Mouse (Mus musculus) small intestine, adult 2 months (tissue): ENCODE measurements at regions not wholly inside any gene's neighbourhood (a gene's known extent, or its start where the extent isn't known, plus 50 kb on each side); places are given as distances from the start of the nearest gene placed in this dataset.

Experiments
- H3K27ac ChIP-seq: fragments of 200-500 bp; 2 replicates; pipeline ENCODE4 v1.5.1; 2012; ENCODE audit warnings: low read depth, low read length, control low read depth, inconsistent platforms; ENCODE audit not compliant: insufficient read depth
- H3K27me3 ChIP-seq: fragments of 200-500 bp; 2 replicates; pipeline ENCODE4 v1.6.1; 2012; ENCODE audit warnings: mild to moderate bottlenecking, moderate library complexity, low read length, inconsistent platforms; ENCODE audit not compliant: control insufficient read depth, insufficient read depth
- H3K36me3 ChIP-seq: fragments of 200-500 bp; 2 replicates; pipeline ENCODE4 v1.6.1; 2012; ENCODE audit warnings: mild to moderate bottlenecking, low read length, control low read depth, inconsistent platforms; ENCODE audit not compliant: control insufficient read depth, insufficient read depth
- H3K4me1 ChIP-seq: fragments of 200-500 bp; 2 replicates; pipeline ENCODE4 v1.6.1; 2012; ENCODE audit warnings: low read length, inconsistent platforms, mixed read lengths; ENCODE audit not compliant: control insufficient read depth, insufficient read depth, insufficient read length
- H3K4me3 ChIP-seq: fragments of 200-500 bp; 2 replicates; pipeline ENCODE4 v1.5.1; 2012; ENCODE audit warnings: low read depth, mild to moderate bottlenecking, control low read depth, inconsistent platforms, low read length, moderate library complexity
- CTCF ChIP-seq: fragments of 200-500 bp; IDR thresholded peaks from 2 replicates; pipeline ENCODE4 v1.5.1; 2012; ENCODE audit warnings: low read depth, mild to moderate bottlenecking, control low read depth, inconsistent platforms, low read length, moderate library complexity, mixed read lengths; ENCODE audit not compliant: insufficient replicate concordance, insufficient read length; ENCODE audit errors: extremely low read depth
- POLR2A ChIP-seq: fragments of 200-500 bp; IDR thresholded peaks from 2 replicates; pipeline ENCODE4 v1.6.1; 2012; ENCODE audit warnings: low read depth, mild to moderate bottlenecking, control low read depth, inconsistent platforms, low read length, moderate library complexity
- WGBS: fragments of 180-500 bp; shearing (Covaris S2); methylation state at CpG from one replicate; pipeline ENCODE4 v1.1.7; 2018; 5-methylcytosine and 5-hydroxymethylcytosine counted together

DNA sequence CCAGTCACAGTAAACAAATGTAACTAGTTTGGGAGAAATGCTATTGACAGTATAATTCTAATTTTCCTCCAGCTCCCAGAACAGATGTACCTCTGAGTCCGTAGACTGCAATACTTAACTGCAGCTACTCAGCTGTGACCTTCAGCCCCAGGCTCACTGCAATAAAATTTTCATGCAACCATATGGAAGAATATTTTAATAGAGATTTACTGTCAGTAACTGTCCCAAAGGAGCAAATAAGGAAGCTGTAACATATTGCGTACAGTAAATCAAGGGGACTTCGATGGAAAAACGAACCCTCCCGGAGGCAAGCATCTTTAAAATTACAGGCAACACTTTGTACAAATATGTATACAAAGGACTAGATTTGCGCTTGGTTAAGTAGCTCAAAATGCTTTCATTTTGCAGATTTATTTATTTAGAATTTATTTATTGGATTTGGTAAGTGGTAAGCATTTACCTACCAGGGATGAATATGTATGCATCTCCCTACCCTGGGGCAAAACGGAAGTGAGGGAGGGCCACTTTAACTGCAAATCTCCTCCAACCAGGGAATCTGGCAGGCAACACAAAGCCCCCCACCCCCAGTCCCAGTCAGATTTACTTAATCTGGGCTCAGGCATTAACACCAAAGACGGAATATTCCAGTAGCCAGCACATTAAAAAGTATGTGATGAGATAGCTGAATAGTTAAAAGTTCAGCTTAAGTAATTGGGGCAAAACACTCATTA lies 141.7 kb downstream of the Etaa1 start:
- no peak for TF ChIP-seq POLR2A
- H3K4me3 ChIP-seq, result no peak overlapping the region
- no peaks in the 10 kb centered on the region for H3K27me3 ChIP-seq
- no peaks in the 10 kb centered on the region for H3K4me1 ChIP-seq
- H3K36me3 ChIP-seq, result no peaks in the 10 kb centered on the region
- 71% methylated on average over 8 of the region's 8 CpGs for WGBS
- H3K27ac ChIP-seq, result no peak overlapping the region

DNA sequence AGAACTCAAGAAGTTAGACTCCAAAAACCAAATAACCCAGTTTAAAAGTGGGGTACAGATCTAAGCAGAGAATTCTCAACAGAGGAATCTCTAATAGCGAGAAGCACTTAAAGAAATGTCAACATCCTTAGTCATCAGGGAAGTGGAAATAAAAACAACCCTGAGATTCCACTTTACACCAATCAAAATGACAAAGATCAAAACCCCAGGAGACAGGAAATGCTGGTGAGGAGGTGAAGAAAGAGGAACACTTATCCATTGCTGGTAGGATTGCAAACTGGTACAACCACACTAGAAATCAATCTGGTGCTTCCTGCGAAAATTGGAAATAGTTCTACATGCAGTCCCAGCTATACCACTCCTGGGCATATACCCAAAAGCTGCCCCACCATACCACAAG lies 111.0 kb downstream of the Etaa1 start:
- WGBS, result 64% methylated on average over 2 of the region's 2 CpGs
- no peaks in the 10 kb centered on the region for H3K27me3 ChIP-seq
- no peak overlapping the region for H3K27ac ChIP-seq
- no peak for TF ChIP-seq POLR2A
- no peaks in the 10 kb centered on the region for H3K4me1 ChIP-seq
- no peak overlapping the region for H3K4me3 ChIP-seq
- no peaks in the 10 kb centered on the region for H3K36me3 ChIP-seq

DNA sequence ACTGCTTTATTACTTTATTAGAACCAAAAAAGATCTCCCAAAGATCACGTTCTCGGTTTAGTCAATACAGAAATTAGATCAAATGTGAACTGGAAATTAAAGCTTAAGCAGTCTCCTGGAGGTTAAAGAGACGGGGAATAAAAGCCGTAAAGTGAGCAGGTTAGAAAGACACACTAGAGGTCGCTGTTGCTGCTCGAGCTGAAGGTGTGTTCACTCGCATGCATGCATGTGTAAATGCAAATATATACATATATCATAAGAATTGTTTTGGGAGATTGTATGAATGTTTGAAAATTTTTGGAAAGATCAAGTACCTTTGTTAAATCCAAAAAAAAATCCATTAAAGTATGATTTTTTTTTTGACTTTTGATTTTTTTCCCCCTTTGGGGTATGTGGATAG lies 101.3 kb downstream of the Etaa1 start:
- Histone ChIP-seq H3K36me3 (no peaks in the 10 kb centered on the region), H3K27me3 (no peaks in the 10 kb centered on the region), H3K4me3 (no peak overlapping the region), H3K27ac (no peak overlapping the region), H3K4me1 (no peaks in the 10 kb centered on the region)
- TF ChIP-seq POLR2A, result no peak
- no peak for TF ChIP-seq CTCF
- 45% methylated on average over 7 of the region's 7 CpGs for WGBS

DNA sequence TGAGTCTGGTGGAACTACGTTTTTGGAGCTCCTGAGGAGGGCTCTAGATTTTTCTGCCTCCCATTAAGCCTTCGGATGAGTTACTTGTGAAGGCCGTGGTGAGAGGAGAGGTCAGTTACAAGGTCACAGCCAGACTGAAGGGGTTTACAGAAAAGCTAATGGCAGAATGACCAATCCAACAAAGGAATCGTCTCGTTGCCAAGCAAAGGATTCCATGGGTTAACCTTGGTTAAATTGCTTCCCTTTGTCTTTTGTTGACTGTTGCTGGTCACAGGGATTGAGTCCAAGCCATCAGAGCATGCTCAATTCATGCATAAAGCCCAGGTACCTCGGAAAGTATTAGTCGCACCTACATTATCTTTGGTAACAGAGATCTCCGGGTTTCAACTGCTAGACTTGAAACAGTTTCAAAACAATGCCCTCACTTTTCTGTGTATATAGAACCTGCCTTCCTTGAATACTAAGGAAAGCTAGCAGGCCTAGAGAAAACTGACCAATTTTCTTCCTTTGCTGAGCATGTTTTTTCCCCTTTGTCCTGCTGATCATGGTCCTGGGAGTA lies 100.3 kb downstream of the Etaa1 start:
- Histone ChIP-seq H3K36me3 (no peaks in the 10 kb centered on the region), H3K4me3 (no peak overlapping the region), H3K4me1 (no peaks in the 10 kb centered on the region), H3K27me3 (no peaks in the 10 kb centered on the region), H3K27ac (no peak overlapping the region)
- WGBS, result 79% methylated on average over 8 of the region's 8 CpGs
- TF ChIP-seq CTCF (no peak), POLR2A (no peak)

DNA sequence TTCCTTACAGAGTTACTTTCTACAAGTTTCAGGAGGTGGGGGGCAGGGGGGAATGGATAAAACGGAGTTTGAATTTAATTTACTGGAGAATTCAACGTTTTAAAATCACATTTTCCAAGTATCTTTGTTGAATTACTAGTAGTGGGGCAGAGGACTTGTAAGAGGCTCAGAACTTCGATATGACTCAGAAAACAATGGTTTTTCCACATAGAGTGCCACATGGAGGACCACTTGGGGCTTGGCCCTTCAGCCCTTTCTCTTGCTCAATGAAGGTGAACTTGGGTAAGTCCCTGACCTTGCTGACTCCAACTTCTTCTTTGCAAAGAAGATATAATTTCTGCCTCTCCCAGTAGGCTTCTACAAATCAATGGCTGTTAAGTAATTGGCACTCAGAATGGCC lies 99.8 kb downstream of the Etaa1 start:
- Histone ChIP-seq H3K27ac (no peak overlapping the region), H3K4me1 (no peaks in the 10 kb centered on the region), H3K4me3 (no peak overlapping the region), H3K27me3 (no peaks in the 10 kb centered on the region), H3K36me3 (no peaks in the 10 kb centered on the region)
- TF ChIP-seq CTCF (no peak), POLR2A (no peak)
- WGBS, result 60% methylated on average over 3 of the region's 3 CpGs

DNA sequence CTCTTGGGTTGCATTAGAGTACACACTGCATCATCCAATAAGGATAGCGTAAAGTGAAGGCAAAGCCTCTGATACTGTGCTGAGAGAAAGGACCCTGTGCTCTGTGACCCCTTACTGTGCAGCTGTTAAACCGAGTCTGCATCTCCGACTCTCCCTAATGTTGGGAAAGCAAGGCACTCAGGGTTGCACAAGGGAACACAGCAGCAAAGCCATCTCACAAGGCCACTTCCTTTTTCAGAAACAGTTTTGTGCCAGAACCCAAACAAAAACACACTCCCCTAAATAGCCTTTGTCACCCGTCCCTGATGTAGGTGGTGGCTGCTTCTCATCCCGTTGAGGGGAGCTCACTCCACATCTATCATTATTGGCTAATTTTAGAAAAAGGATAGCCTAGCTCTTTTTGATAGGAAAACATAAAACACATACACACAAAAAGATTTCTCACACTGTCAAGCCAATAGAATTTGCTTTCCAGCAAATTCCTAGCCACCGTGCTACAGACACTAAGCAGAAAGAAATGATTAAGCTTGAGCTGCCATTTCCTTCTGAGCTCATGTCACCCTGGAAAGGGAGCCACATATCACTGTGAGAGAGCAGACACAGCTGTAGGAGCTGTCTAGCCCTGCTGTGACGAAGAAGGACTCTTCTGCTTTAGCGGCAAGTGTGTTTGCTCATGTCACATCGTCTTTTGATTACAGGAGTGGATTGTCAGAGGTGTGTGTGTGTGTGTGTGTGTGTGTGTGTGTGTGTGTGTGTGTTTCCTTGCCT lies 94.1 kb downstream of the Etaa1 start:
- Histone ChIP-seq H3K36me3 (no peaks in the 10 kb centered on the region), H3K4me1 (no peaks in the 10 kb centered on the region), H3K27me3 (no peaks in the 10 kb centered on the region), H3K27ac (no peak overlapping the region), H3K4me3 (no peak overlapping the region)
- TF ChIP-seq POLR2A, result no peak
- TF ChIP-seq CTCF, result no peak
- WGBS, result 44% methylated on average over 9 of the region's 9 CpGs

DNA sequence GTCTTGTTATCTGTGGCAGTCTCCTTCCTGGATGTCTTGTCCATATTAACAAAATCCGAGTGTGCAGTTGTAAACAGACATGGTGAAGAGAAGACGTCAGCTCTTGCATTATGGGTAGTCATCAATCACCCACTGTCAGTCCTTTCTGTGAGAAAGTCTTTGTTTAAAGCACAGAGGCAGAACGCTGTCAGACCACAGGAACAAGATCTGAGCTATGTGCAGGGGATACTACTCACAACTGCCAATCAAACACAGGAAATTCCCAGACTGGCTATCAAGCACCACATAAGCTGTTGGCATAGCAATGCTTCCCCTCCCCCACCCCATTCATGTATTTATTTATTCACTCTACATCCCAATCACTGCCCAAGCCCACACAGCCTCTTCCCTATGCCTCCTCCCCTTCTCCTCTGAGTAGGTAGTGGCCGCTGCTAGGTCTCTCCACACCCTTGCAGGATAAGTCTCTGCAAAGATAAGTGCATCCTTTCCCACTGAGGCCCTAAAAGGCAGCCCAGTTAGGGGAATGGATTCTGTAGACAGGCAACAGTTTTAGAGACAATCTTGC lies 88.8 kb downstream of the Etaa1 start:
- H3K4me3 ChIP-seq, result no peak overlapping the region

More for the DNA sequence above, 88.8 kb downstream of the Etaa1 start:
- H3K36me3 ChIP-seq, result no peaks in the 10 kb centered on the region
- TF ChIP-seq CTCF (no peak), POLR2A (no peak)
- H3K27ac ChIP-seq, result no peak overlapping the region
- H3K4me1 ChIP-seq, result no peaks in the 10 kb centered on the region
- no peaks in the 10 kb centered on the region for H3K27me3 ChIP-seq
- 22% methylated on average over 4 of the region's 4 CpGs for WGBS
